Mouse (Mus musculus) heart, embryonic 13.5 days (tissue): Measurements from ENCODE around the gene Jun. TPM values are rescaled to one million over a fixed set of nuclear protein-coding genes. Genes with fewer than 3 reads are reported as not detected.

ENCODE experiments used
- ATAC-seq: fragments of 200-750 bp; cut with Nextera tagmentation; 2 replicates; pipeline ENCODE4 v1.8.0; 2017; ENCODE audit warnings: moderate TSS enrichment; ENCODE audit not compliant: insufficient number of reproducible peaks, low FRiP score, low TSS enrichment; ENCODE audit errors: extremely low read depth
- H3K27ac ChIP-seq: fragments of 300-500 bp; sonication (generic); replicated peaks from 2 replicates; pipeline ENCODE4 v1.5.1; 2015; ENCODE audit warnings: moderate library complexity, mild to moderate bottlenecking, inconsistent platforms
- H3K27me3 ChIP-seq: fragments of 300-500 bp; sonication (generic); replicated peaks from 2 replicates; pipeline ENCODE4 v1.6.1; 2015; ENCODE audit warnings: mild to moderate bottlenecking, inconsistent platforms
- H3K36me3 ChIP-seq: fragments of 300-500 bp; sonication (generic); 2 replicates; pipeline ENCODE4 v1.6.1; 2015; ENCODE audit warnings: mild to moderate bottlenecking, inconsistent platforms
- H3K4me1 ChIP-seq: fragments of 300-500 bp; sonication (generic); 2 replicates; pipeline ENCODE4 v1.6.1; 2015; ENCODE audit warnings: inconsistent platforms
- H3K4me2 ChIP-seq: fragments of 300-500 bp; sonication (generic); 2 replicates; pipeline ENCODE4 v1.6.1; 2015; ENCODE audit warnings: inconsistent platforms, mild to moderate bottlenecking, moderate library complexity
- H3K4me3 ChIP-seq: fragments of 300-500 bp; sonication (generic); 2 replicates; pipeline ENCODE4 v1.5.1; 2015; ENCODE audit warnings: moderate library complexity, mild to moderate bottlenecking, inconsistent platforms
- H3K9ac ChIP-seq: fragments of 300-500 bp; sonication (generic); 2 replicates; pipeline ENCODE4 v1.6.1; 2015; ENCODE audit warnings: inconsistent platforms, mild to moderate bottlenecking, moderate library complexity
- H3K9me3 ChIP-seq: fragments of 300-500 bp; sonication (generic); 2 replicates; pipeline ENCODE4 v1.6.1; 2016; ENCODE audit warnings: inconsistent platforms
- WGBS: fragments of 180-500 bp; shearing (Covaris S2); methylation state at CpG from one replicate; pipeline ENCODE4 v1.1.7; 2015; ENCODE audit warnings: mixed read lengths; 5-methylcytosine and 5-hydroxymethylcytosine counted together
- polyA plus RNA-seq: library from polyadenylated mRNA; unstranded; fragments of >200 nt; fragmentation: Nextera tagmentation; extraction: Ambion mirVana; gene quantifications from 2 replicates; pipeline ENCODE4 v1.2.1, GENCODE M21; 2015

The Jun gene
- polyA plus RNA-seq, 1 experiment from 2014 or later, result 67.7 TPM

GRCm38 (mm10) chr4:95092516-95092915 lies 40.5 kb upstream of the Jun start:
- Histone ChIP-seq H3K4me2 (no peak overlapping the region), H3K27ac (no peak overlapping the region)
- 83% methylated on average over 4 of the region's 4 CpGs for WGBS

GRCm38 (mm10) chr4:95091536-95091935 lies 39.5 kb upstream of the Jun start:
- H3K27me3 ChIP-seq, result no peaks in the 10 kb centered on the region
- H3K4me3 ChIP-seq, result no peak overlapping the region
- no peaks in the 10 kb centered on the region for H3K36me3 ChIP-seq
- no peak overlapping the region for H3K27ac ChIP-seq
- no peak overlapping the region for H3K9ac ChIP-seq
- no peak overlapping the region for H3K4me2 ChIP-seq
- no peak for ATAC-seq
- peaks cover 12% of the 10 kb centered on the region for H3K4me1 ChIP-seq
- 74% methylated on average over 4 of the region's 4 CpGs for WGBS
- no peaks in the 10 kb centered on the region for H3K9me3 ChIP-seq

More at GRCm38 (mm10) chr4:95092516-95092915, 40.5 kb upstream of the Jun start:
- no peaks in the 10 kb centered on the region for H3K36me3 ChIP-seq
- peaks cover 12% of the 10 kb centered on the region for H3K4me1 ChIP-seq
- no peak for ATAC-seq
- no peaks in the 10 kb centered on the region for H3K27me3 ChIP-seq
- H3K9me3 ChIP-seq, result no peaks in the 10 kb centered on the region
- no peak overlapping the region for H3K4me3 ChIP-seq
- H3K9ac ChIP-seq, result no peak overlapping the region

GRCm38 (mm10) chr4:95089968-95090367 lies 37.9 kb upstream of the Jun start:
- no peak overlapping the region for H3K4me2 ChIP-seq
- H3K4me1 ChIP-seq, result peaks cover 12% of the 10 kb centered on the region
- H3K9ac ChIP-seq, result no peak overlapping the region
- H3K4me3 ChIP-seq, result no peak overlapping the region
- no peaks in the 10 kb centered on the region for H3K36me3 ChIP-seq
- H3K9me3 ChIP-seq, result no peaks in the 10 kb centered on the region
- H3K27me3 ChIP-seq, result no peaks in the 10 kb centered on the region
- no peak for ATAC-seq
- H3K27ac ChIP-seq, result no peak overlapping the region

- ATAC-seq, result no peak
- Histone ChIP-seq H3K4me2 (no peak overlapping the region), H3K4me3 (no peak overlapping the region), H3K9me3 (no peaks in the 10 kb centered on the region), H3K4me1 (peaks cover 9% of the 10 kb centered on the region), H3K36me3 (no peaks in the 10 kb centered on the region), H3K27me3 (no peaks in the 10 kb centered on the region), H3K9ac (no peak overlapping the region), H3K27ac (no peak overlapping the region)
- WGBS, result 92% methylated on average over 5 of the region's 5 CpGs
Measured at GRCm38 (mm10) chr4:95089053-95089452, 37.0 kb upstream of the Jun start.

GRCm38 (mm10) chr4:95083957-95084356 lies 31.9 kb upstream of the Jun start:
- H3K36me3 ChIP-seq, result no peaks in the 10 kb centered on the region

GRCm38 (mm10) chr4:95083191-95083729 lies 31.2 kb upstream of the Jun start:
- H3K9ac ChIP-seq, result no peak overlapping the region
- H3K36me3 ChIP-seq, result no peaks in the 10 kb centered on the region
- no peaks in the 10 kb centered on the region for H3K27me3 ChIP-seq
- WGBS, result 74% methylated on average over 5 of the region's 5 CpGs
- no peak for ATAC-seq
- H3K4me2 ChIP-seq, result no peak overlapping the region
- H3K27ac ChIP-seq, result peak overlapping the region; percentile 70
- H3K4me3 ChIP-seq, result no peak overlapping the region
- H3K4me1 ChIP-seq, result peaks cover 25% of the 10 kb centered on the region
- H3K9me3 ChIP-seq, result no peaks in the 10 kb centered on the region

More at GRCm38 (mm10) chr4:95083957-95084356, 31.9 kb upstream of the Jun start:
- Histone ChIP-seq H3K4me3 (no peak overlapping the region), H3K27me3 (no peaks in the 10 kb centered on the region), H3K27ac (no peak overlapping the region), H3K4me2 (no peak overlapping the region), H3K9me3 (no peaks in the 10 kb centered on the region), H3K4me1 (peaks cover 25% of the 10 kb centered on the region), H3K9ac (no peak overlapping the region)
- ATAC-seq, result no peak
- 69% methylated on average over 8 of the region's 8 CpGs for WGBS

- Histone ChIP-seq H3K27me3 (no peaks in the 10 kb centered on the region), H3K4me2 (no peak overlapping the region), H3K9me3 (no peaks in the 10 kb centered on the region), H3K9ac (no peak overlapping the region), H3K4me1 (peaks cover 25% of the 10 kb centered on the region), H3K36me3 (no peaks in the 10 kb centered on the region), H3K4me3 (no peak overlapping the region), H3K27ac (peak overlapping the region; percentile 73)
- peak; percentile 62; the same call in 1 of the 2 replicates for ATAC-seq
- 44% methylated on average over 4 of the region's 4 CpGs for WGBS
Measured at GRCm38 (mm10) chr4:95082481-95083088, 30.6 kb upstream of the Jun start.

- no peak overlapping the region for H3K4me3 ChIP-seq
- H3K36me3 ChIP-seq, result no peaks in the 10 kb centered on the region
- H3K9ac ChIP-seq, result peak overlapping the region; percentile 34
- H3K4me1 ChIP-seq, result peaks cover 25% of the 10 kb centered on the region
- 18% methylated on average over 8 of the region's 8 CpGs for WGBS
- ATAC-seq, result peak; percentile 47; the same call in 1 of the 2 replicates
- no peaks in the 10 kb centered on the region for H3K27me3 ChIP-seq
- H3K27ac ChIP-seq, result peak overlapping the region; percentile 73
- no peak overlapping the region for H3K4me2 ChIP-seq
- no peaks in the 10 kb centered on the region for H3K9me3 ChIP-seq
Measured at GRCm38 (mm10) chr4:95081632-95082031, 29.6 kb upstream of the Jun start.

- WGBS, result 58% methylated on average over 8 of the region's 8 CpGs
- Histone ChIP-seq H3K27me3 (no peaks in the 10 kb centered on the region), H3K4me2 (no peak overlapping the region), H3K27ac (no peak overlapping the region), H3K4me3 (no peak overlapping the region), H3K36me3 (no peaks in the 10 kb centered on the region), H3K9ac (no peak overlapping the region), H3K9me3 (no peaks in the 10 kb centered on the region), H3K4me1 (peaks cover 25% of the 10 kb centered on the region)
- ATAC-seq, result no peak
Measured at GRCm38 (mm10) chr4:95078625-95079024, 26.6 kb upstream of the Jun start.

GRCm38 (mm10) chr4:95076279-95076678 lies 24.3 kb upstream of the Jun start:
- Histone ChIP-seq H3K9me3 (no peaks in the 10 kb centered on the region), H3K4me1 (peaks cover 4% of the 10 kb centered on the region), H3K9ac (no peak overlapping the region), H3K36me3 (no peaks in the 10 kb centered on the region), H3K4me3 (no peak overlapping the region), H3K27me3 (no peaks in the 10 kb centered on the region), H3K27ac (no peak overlapping the region), H3K4me2 (no peak overlapping the region)
- WGBS, result 49% methylated on average over 14 of the region's 14 CpGs
- no peak for ATAC-seq

GRCm38 (mm10) chr4:95075591-95076002 lies 23.6 kb upstream of the Jun start:
- 70% methylated on average over 17 of the region's 17 CpGs for WGBS
- H3K27me3 ChIP-seq, result no peaks in the 10 kb centered on the region
- H3K36me3 ChIP-seq, result no peaks in the 10 kb centered on the region
- H3K4me3 ChIP-seq, result no peak overlapping the region
- no peaks in the 10 kb centered on the region for H3K9me3 ChIP-seq
- H3K9ac ChIP-seq, result no peak overlapping the region
- ATAC-seq, result no peak
- H3K4me2 ChIP-seq, result no peak overlapping the region
- H3K4me1 ChIP-seq, result no peaks in the 10 kb centered on the region
- H3K27ac ChIP-seq, result no peak overlapping the region

GRCm38 (mm10) chr4:95074319-95074718 lies 22.3 kb upstream of the Jun start:
- H3K4me2 ChIP-seq, result no peak overlapping the region
- H3K9ac ChIP-seq, result no peak overlapping the region
- no peaks in the 10 kb centered on the region for H3K9me3 ChIP-seq
- H3K27me3 ChIP-seq, result no peaks in the 10 kb centered on the region
- no peak overlapping the region for H3K27ac ChIP-seq
- ATAC-seq, result no peak
- no peak overlapping the region for H3K4me3 ChIP-seq
- no peaks in the 10 kb centered on the region for H3K4me1 ChIP-seq
- H3K36me3 ChIP-seq, result no peaks in the 10 kb centered on the region
- 82% methylated on average over 6 of the region's 6 CpGs for WGBS
